Mouse (Mus musculus) kidney, embryonic 16.5 days (tissue): ENCODE measurements at regions not wholly inside any gene's neighbourhood (a gene's known extent, or its start where the extent isn't known, plus 50 kb on each side); places are given as distances from the start of the nearest gene placed in this dataset.

Experiments
- ATAC-seq: fragments of 200-750 bp; cut with Nextera tagmentation; 2 replicates; pipeline ENCODE4 v1.8.0; 2017; ENCODE audit warnings: moderate TSS enrichment; ENCODE audit not compliant: low FRiP score, low TSS enrichment
- H3K27ac ChIP-seq: fragments of 300-500 bp; sonication (generic); 2 replicates; pipeline ENCODE4 v1.5.1; 2014; ENCODE audit warnings: low read length
- H3K27me3 ChIP-seq: fragments of 300-500 bp; sonication (generic); 2 replicates; pipeline ENCODE4 v1.6.1; 2014; ENCODE audit warnings: low read length, control low read depth, mixed read lengths; ENCODE audit not compliant: insufficient read depth
- H3K36me3 ChIP-seq: fragments of 300-500 bp; sonication (generic); 2 replicates; pipeline ENCODE4 v1.6.1; 2014; ENCODE audit warnings: low read length, control low read depth, mixed read lengths; ENCODE audit not compliant: insufficient read depth
- H3K4me1 ChIP-seq: fragments of 300-500 bp; sonication (generic); 2 replicates; pipeline ENCODE4 v1.6.1; 2014; ENCODE audit warnings: low read length, control low read depth, mixed read lengths; ENCODE audit not compliant: insufficient read depth
- H3K4me2 ChIP-seq: fragments of 300-500 bp; sonication (generic); replicated peaks from 2 replicates; pipeline ENCODE4 v1.6.1; 2014; ENCODE audit warnings: low read depth, low read length
- H3K4me3 ChIP-seq: fragments of 300-500 bp; sonication (generic); 2 replicates; pipeline ENCODE4 v1.5.1; 2014; ENCODE audit warnings: mild to moderate bottlenecking, low read length
- H3K9ac ChIP-seq: fragments of 300-500 bp; sonication (generic); replicated peaks from 2 replicates; pipeline ENCODE4 v1.6.1; 2014; ENCODE audit warnings: low read length
- H3K9me3 ChIP-seq: fragments of 300-500 bp; sonication (generic); 2 replicates; pipeline ENCODE4 v1.6.1; 2016; ENCODE audit warnings: low read length, control low read depth
- WGBS: fragments of 180-500 bp; shearing (Covaris S2); extraction: QIAGEN DNeasy Blood & Tissue Kit; methylation state at CpG from one replicate; pipeline ENCODE4 v1.1.7; 2014; 5-methylcytosine and 5-hydroxymethylcytosine counted together

GRCm38 (mm10) chr14:107844533-107844932 is 1069.4 kb downstream of the Slitrk1 start:
- no peak for ATAC-seq
- no peak overlapping the region for H3K4me2 ChIP-seq
- no peaks in the 10 kb centered on the region for H3K9me3 ChIP-seq
- H3K9ac ChIP-seq: no peak overlapping the region
- no peak overlapping the region for H3K4me3 ChIP-seq
- H3K27me3 ChIP-seq: no peaks in the 10 kb centered on the region
- H3K4me1 ChIP-seq: no peaks in the 10 kb centered on the region
- no peaks in the 10 kb centered on the region for H3K36me3 ChIP-seq
- 81% methylated on average over 2 of the region's 2 CpGs for WGBS
- H3K27ac ChIP-seq: no peak overlapping the region

DNA sequence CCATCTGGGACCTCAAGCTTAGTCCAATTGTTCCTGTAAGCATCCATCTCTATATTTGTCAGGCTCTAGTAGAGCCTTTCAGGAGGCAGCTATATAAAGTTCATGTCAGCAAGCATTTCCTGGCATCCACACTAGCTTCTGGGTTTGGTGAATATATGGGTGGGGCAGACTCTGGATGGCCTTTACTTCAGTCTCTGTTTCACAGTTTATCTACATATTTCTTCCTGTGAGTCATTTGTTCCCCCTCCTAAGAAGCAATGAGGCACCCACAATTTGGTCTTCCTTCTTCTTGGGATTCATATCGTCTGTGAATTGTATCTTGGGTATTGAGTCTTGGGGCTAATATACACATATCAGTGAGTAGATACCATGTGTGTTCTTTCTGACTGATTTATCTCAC is 1081.0 kb downstream of the Slitrk1 start:
- 85% methylated on average over 1 of the region's 1 CpGs for WGBS
- Histone ChIP-seq H3K9me3 (no peaks in the 10 kb centered on the region), H3K27ac (no peak overlapping the region), H3K36me3 (no peaks in the 10 kb centered on the region), H3K27me3 (no peaks in the 10 kb centered on the region), H3K4me3 (no peak overlapping the region), H3K4me1 (no peaks in the 10 kb centered on the region), H3K9ac (no peak overlapping the region), H3K4me2 (no peak overlapping the region)
- ATAC-seq: no peak

DNA sequence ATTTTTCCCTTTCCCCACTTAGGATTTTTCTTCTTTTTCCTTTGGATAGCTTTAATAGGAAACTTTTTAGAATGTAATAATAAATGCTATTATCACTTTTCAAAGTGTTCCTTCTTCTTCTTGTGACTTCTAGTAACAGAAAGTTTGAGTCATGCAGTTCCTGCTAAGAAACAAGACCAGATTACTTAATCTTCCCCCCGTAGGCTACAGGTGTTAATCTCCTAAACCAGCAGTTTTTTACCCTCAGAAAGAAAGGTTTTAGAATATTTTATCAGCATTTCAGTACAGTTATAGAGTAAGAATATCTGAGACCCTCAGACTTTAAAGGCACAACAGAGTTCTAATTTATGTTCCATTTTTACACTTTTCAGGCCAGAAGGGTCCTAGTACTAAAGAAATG is 1128.7 kb downstream of the Slitrk1 start:
- ATAC-seq: no peak
- H3K4me2 ChIP-seq: no peak overlapping the region
- no peaks in the 10 kb centered on the region for H3K36me3 ChIP-seq
- WGBS: 60% methylated on average over 1 of the region's 1 CpGs
- H3K9me3 ChIP-seq: no peaks in the 10 kb centered on the region
- no peaks in the 10 kb centered on the region for H3K27me3 ChIP-seq
- no peaks in the 10 kb centered on the region for H3K4me1 ChIP-seq
- H3K27ac ChIP-seq: no peak overlapping the region
- no peak overlapping the region for H3K4me3 ChIP-seq
- no peak overlapping the region for H3K9ac ChIP-seq
